Mouse (Mus musculus) brain, embryonic 14.5 days (tissue): ENCODE results near the gene Sez6. TPM values are rescaled to one million over a fixed set of nuclear protein-coding genes. Genes with fewer than 3 reads are reported as not detected.

Experiments used
- DNase-seq: peaks from one replicate; pipeline ENCODE4 v3.0.0-alpha.2; 2011; ENCODE audit warnings: low read depth
- CTCF ChIP-seq: fragments of 200-500 bp; IDR thresholded peaks from 2 replicates; pipeline ENCODE4 v1.5.1; 2012; ENCODE audit warnings: inconsistent platforms, mild to moderate bottlenecking, moderate library complexity, borderline replicate concordance; ENCODE audit not compliant: insufficient read depth, insufficient read length; ENCODE audit errors: extremely low read depth
- POLR2A ChIP-seq: fragments of 200-500 bp; IDR thresholded peaks from 2 replicates; pipeline ENCODE4 v1.6.1; 2012; ENCODE audit warnings: mild to moderate bottlenecking, inconsistent platforms, borderline replicate concordance; ENCODE audit not compliant: poor library complexity, insufficient read depth, insufficient read length, severe bottlenecking; ENCODE audit errors: extremely low read depth
- polyA plus RNA-seq: library from polyadenylated mRNA; depleted of rRNA; stranded (reverse); fragments of >200 nt; gene quantifications from 2 replicates; pipeline ENCODE4 v1.2.3, GENCODE M21; 2012; rRNA removed

The Sez6 gene
- polyA plus RNA-seq = 173 and 174 TPM in 2 replicates

DNA sequence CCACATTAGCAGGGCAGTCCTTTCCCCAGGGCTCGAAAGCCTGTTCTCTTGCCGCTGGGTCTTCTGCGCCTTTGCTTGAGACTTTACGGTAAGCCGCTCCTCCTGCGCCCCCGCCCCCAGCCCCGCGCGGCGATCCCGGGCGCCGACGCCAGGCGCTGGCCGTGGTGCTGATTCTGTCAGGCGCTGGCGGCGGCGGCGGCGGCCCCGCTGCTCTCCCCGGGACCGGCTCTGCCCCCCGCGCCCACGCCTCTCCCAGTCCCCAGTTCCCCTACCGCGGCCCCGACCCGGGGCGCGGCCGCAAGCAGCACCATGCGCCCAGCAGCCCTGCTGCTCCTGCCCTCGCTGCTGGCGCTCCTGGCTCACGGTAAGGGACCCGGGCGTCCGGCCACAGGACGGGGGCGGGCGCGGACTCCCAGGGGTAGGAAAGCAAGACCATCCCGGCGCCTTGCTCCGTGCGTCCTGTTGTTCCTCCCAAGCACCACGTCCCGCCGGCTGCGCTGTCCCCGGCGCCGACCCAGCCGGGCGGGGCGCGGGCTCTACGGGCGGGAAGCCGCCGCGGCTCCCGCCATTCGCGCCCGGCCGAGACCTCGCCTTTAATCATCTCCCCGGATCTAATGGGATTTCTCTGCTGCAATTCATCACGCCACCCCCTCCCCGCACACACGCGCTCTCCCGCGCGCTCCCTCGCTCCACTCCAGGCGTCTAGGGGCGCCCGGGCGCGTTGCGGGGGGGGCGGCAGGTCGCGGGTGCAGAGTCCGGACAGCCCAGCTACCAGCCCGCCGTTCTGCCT is at the start of gene Sez6:
Sez6 (plus strand) TSS at position 50 of the 790 bp plus-strand sequence.
- TF ChIP-seq CTCF (peak; percentile 32), POLR2A (peak; percentile 46; the same call in 1 of the 2 replicates)
- DNase-seq = peak; percentile 95

DNA sequence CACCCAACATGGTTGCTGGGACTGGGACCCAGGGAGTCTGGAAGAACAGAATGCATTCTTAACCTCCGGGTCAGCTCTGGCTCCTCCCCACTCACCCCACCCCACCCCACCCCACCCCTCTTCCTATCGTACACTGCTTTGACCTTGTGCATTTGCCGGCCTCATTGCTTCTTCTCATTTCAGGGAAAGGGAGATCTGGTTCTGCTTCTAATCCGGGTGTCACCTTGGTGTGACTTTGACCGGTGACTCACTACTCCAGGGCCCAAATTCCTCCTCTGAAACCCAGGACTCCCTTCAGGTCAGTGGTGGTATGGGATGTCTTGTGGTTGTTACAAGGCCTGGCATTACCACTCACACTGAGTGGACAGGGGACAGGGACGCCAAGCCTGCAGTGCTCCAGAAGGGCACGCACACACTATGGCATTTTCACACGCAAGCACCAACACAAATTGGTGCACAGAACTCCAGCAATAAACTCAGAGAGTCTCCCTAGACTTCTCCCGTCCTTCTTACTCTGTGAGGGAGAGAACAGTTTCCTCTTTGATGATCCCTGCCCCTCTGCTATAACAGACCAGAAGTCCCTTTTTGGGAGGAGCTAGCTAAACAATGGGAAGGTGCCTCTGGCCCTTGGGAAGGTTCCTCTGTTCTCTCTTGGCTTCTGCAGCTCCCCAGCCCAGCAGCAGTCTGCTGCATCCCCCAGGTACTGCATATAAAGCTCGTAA is 45.9 kb upstream of the Sez6 start:
- TF ChIP-seq POLR2A (no peak), CTCF (no peak)
- DNase-seq = no peak

DNA sequence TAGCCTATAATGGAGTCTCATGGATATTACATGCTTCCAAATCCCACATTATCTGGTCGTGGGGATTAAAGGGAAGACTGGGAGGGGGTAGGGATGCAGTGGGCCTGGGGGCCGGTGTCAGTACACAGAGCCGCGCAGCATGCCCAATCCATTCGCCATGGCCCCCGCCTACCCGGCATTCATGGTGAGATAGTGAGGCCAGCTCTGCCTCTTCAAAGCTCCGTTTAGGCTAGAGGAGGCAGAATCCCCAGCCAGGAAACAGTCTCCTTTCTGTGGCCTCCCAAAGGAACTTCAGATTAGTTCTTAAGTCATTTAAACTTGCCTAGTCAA is 45.4 kb upstream of the Sez6 start:
- TF ChIP-seq POLR2A (no peak), CTCF (no peak)
- DNase-seq = peak; percentile 83

DNA sequence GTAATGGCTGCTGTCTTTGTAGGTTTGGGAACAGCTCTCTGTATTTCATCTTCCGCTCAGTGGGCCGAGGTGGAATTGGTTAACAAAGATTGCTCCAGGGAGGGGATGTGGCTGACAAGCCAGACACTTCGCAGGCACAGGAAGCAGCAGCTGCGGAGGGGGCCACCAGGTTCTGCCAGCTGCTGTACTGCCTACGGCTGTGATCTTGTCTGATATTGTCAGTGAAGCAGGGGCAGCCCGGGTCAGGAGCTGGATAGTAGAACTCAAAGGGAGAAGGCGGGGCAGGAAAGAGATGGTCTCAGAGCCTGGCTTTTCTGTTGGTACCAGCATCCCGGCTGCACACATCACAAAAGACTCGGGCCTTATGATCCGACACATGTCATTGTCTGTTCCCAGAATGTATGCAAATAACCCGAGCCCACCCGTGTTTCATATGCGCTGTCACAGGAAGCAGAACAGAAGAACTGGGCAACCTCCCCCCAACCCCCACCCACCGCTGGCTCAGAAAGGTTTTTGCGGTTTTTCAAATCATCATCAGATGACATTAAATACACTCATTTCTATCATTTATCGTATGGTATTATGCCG is 43.1 kb upstream of the Sez6 start:
- TF ChIP-seq CTCF = no peak
- no peak for TF ChIP-seq POLR2A

DNA sequence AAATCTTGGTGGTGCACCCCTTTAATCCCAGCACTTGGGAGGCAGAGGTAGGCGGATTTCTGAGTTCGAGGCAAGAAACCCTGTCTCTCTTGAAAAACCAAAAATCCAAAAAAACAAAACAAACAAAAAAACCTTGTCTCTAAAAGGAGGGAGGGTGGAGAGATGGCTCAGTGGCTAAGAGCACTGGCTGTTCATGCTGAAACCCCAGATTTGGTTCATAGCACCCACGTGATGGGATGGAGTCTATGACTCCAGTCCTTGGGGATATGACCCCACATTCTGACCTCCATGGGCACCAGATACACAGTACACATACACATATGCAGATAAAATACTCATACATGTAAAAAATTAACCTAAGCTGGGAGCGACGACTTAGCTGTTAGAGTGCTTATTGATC is 41.8 kb upstream of the Sez6 start:
- TF ChIP-seq CTCF = no peak
- no peak for TF ChIP-seq POLR2A

More for the DNA sequence above, 43.1 kb upstream of the Sez6 start:
- peak; percentile 88 for DNase-seq

DNA sequence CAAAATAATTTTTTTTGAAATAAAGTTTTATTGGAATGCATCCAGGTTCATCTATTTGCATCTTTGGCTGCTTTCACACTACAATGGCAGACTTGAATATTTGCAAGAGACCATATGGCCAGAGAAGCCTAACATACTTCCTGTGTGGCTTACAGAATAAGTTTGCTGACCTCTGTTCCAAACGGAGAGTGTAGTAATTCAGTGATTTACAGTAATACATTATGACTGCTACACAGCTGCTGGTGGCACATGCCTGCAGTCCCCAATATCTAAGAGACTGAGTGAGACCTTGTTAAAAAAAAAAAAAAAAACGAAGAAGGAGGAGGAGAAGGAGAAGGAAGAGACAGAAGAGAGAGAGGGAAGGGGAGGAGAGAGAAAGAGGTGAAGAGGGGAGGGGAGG is 41.1 kb upstream of the Sez6 start:
- no peak for TF ChIP-seq CTCF
- DNase-seq = peak; percentile 43

More for the DNA sequence above, 41.8 kb upstream of the Sez6 start:
- DNase-seq = no peak

DNA sequence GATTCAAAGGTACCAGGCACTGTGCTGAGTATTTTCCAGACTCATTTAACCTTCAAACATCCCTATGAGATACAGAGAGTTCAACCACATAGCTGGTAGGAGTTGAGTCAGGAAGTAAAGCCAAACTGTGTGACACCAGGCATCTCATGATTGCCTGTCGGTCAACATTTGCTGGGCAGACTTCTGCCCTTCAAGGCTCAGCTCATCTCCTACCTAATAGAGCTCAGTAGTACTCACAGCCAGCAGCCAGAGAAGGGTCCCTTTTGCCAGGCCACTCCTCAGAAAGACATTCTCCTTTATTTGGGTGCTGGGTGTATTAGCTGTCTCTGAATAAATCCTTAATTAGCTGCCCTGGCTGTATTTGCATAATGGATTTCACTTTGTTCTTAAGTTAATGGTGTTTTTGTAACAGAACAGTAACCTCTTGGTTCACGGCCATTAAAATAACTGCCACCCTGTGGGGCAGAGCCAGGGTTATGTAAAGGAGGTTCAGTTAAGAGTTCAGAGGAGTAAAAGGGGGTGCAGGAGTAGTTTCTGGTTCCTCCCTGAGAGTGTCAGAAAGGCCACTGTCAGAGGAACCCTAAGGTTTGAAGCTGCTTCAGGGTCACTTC is 39.8 kb upstream of the Sez6 start:
- peak; percentile 87 for DNase-seq
- TF ChIP-seq POLR2A = no peak
- TF ChIP-seq CTCF = no peak

DNA sequence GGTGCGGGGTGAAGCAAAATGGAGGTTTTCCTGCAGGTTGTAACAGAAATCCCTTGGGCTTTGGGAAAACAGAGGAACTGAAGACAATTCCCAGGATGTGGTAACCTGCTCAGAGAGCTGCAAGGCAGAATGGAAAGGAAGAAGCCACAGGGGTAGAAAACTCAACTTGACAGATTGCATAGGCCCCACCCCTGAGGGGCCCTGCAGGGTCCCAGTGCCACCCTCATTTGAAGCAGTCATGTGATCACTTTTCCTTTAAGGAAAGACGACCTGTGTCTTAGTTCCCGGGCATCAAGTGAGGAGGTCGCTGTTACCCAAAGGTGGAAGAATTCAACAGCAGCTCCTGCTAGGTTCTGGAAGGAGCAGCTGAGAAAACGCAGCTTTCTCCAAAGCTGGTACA is 37.7 kb upstream of the Sez6 start:
- DNase-seq = peak; percentile 81
- TF ChIP-seq POLR2A (no peak), CTCF (no peak)

DNA sequence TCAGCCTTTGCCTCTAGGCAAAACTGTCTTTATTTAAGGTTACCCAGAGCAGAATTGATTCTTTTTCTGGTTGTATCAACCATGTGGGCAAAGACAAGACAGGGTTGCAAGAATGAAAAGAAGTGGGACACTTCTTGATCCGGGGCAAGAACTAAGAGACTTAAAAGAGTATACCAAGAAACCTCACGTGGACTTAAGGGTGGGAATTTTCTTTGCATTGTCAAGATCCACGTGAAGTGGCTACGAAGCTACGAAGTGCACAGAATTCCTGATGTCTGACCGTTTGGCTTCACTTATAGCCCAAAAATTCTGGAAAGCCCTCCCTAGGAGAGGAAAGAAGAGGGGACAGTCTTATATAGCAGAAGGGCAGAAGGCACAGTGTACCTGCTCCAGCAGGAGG is 37.3 kb upstream of the Sez6 start:
- no peak for DNase-seq
- TF ChIP-seq POLR2A (no peak), CTCF (no peak)

DNA sequence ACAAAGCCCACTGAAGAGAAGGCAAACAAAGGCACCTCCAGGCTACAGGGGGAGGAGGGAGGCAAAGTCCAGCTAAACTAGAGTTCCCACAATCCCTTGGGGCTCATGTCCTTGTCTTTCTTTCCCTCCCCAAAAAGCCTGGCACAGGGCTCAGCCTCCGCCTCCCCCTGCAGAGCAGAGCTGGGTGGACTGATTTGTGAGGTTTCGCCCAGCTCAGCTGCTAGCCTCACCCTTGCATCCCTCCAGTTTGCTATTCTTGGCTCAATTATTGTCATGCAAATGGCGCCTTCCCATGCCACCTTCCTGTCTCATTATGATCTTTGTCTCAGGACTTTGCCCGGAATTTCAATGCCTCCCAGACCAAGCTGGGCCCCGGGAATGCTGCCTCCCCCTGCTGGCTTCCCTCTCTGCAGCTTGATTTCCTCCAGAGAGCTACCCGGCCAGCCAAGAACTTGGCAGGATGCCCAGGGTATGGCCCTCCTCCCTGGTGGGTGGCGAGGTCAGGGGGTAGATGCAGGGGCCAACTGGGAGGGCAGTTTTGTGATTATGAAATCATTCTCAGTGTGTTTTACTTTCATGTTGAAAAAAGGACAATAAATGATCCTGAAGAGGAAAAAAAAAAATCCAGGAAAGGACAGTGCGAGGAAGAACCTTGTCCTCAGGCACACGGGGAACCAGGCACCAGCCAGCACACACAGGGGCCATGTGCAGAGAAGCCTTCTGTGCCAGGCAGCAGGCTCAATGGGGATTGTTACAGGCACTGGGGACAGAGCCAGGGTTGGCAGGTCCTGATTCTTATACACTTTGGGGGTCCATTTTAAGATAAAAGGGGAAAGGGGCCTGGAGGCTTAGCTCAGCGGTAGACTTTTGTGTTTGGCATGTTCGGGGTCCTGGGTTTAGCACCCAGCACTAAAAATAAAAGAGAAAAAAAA is 36.5 kb upstream of the Sez6 start, which contains the start of gene Pipox:
Pipox (minus strand) TSS at position 310 of the 932 bp plus-strand sequence.
- peak; percentile 99 for DNase-seq
- peak; percentile 55; the same call in 1 of the 2 replicates for TF ChIP-seq CTCF
- no peak for TF ChIP-seq POLR2A

DNA sequence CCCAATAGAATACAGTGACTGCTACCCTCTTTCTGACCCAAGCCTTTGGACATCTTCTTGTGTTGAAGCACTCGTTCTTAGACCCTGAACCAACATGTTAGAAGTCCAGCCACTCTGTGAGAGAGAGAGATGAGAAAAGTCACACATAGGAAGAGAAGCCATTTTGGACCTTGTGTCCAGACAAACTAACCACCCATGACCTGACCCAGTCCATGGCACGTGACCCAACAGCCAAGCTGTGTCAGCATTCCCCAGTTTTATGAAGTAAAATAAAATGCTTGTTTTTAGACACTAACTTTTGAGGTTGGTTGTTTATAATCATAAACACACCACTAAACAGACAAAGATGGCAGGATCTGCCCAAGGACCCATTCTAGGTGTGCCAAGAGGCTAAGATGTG is 35.6 kb upstream of the Sez6 start:
- TF ChIP-seq CTCF (no peak), POLR2A (no peak)
- no peak for DNase-seq
